Mouse (Mus musculus) heart, embryonic 14.5 days (tissue): ENCODE data around the gene Hltf. TPM values are rescaled to one million over a fixed set of nuclear protein-coding genes. Genes with fewer than 3 reads are reported as not detected.
A peak's percentile ranks its signal among the peaks of the same experiment; 100 is the strongest.

Source experiments
- ATAC-seq: fragments of 200-750 bp; cut with Nextera tagmentation; 2 replicates; pipeline ENCODE4 v1.8.0; 2017; ENCODE audit warnings: low read depth, moderate TSS enrichment; ENCODE audit not compliant: insufficient number of reproducible peaks, insufficient read depth, low FRiP score
- H3K27ac ChIP-seq, 2 experiments: fragments of 200-500 bp in 1 of 2; fragments of 300-500 bp in 1 of 2; sonication (generic) in 1 of 2; replicated peaks in 1 of 2; 2 replicates each; pipeline ENCODE4 v1.5.1; 2012 to 2014; ENCODE audit warnings: low read depth in 2 of 2, low read length in 2 of 2, control low read depth in 1 of 2, mild to moderate bottlenecking in 1 of 2, mixed read lengths in 1 of 2; ENCODE audit not compliant: control insufficient read depth in 1 of 2, insufficient read depth in 1 of 2
- H3K27me3 ChIP-seq: fragments of 300-500 bp; sonication (generic); 2 replicates; pipeline ENCODE4 v1.6.1; 2014; ENCODE audit warnings: mild to moderate bottlenecking, low read length, control low read depth; ENCODE audit not compliant: control insufficient read depth, insufficient read depth
- H3K36me3 ChIP-seq: fragments of 300-500 bp; sonication (generic); 2 replicates; pipeline ENCODE4 v1.6.1; 2014; ENCODE audit warnings: mild to moderate bottlenecking, control low read depth, low read length, mixed read lengths; ENCODE audit not compliant: control insufficient read depth, insufficient read depth
- H3K4me1 ChIP-seq, 2 experiments: fragments of 200-500 bp in 1 of 2; fragments of 300-500 bp in 1 of 2; sonication (generic) in 1 of 2; 2 replicates each; pipeline ENCODE4 v1.6.1; 2012 to 2014; ENCODE audit warnings: low read length in 2 of 2, control low read depth in 1 of 2, mixed read lengths in 1 of 2; ENCODE audit not compliant: control insufficient read depth in 2 of 2, insufficient read depth in 2 of 2
- H3K4me2 ChIP-seq: fragments of 300-500 bp; sonication (generic); 2 replicates; pipeline ENCODE4 v1.6.1; 2014; ENCODE audit warnings: mild to moderate bottlenecking, low read length
- H3K4me3 ChIP-seq, 2 experiments: fragments of 200-500 bp in 1 of 2; fragments of 300-500 bp in 1 of 2; sonication (generic) in 1 of 2; 2 replicates each; pipeline ENCODE4 v1.5.1; 2012 to 2014; ENCODE audit warnings: low read length in 2 of 2, mild to moderate bottlenecking in 2 of 2, control low read depth in 1 of 2, low read depth in 1 of 2, moderate library complexity in 1 of 2; ENCODE audit not compliant: control insufficient read depth in 1 of 2, insufficient read depth in 1 of 2
- H3K9ac ChIP-seq: fragments of 300-500 bp; sonication (generic); 2 replicates; pipeline ENCODE4 v1.6.1; 2014; ENCODE audit warnings: mild to moderate bottlenecking, low read length
- H3K9me3 ChIP-seq: fragments of 300-500 bp; sonication (generic); 2 replicates; pipeline ENCODE4 v1.6.1; 2016; ENCODE audit warnings: low read length, control low read depth; ENCODE audit not compliant: control insufficient read depth
- WGBS: fragments of 180-500 bp; shearing (Covaris S2); extraction: QIAGEN DNeasy Blood & Tissue Kit; methylation state at CpG from one replicate; pipeline ENCODE4 v1.1.7; 2014; 5-methylcytosine and 5-hydroxymethylcytosine counted together
- polyA plus RNA-seq: library from polyadenylated mRNA; unstranded; fragments of >200 nt; fragmentation: Nextera tagmentation; extraction: Ambion mirVana; gene quantifications from 2 replicates; pipeline ENCODE4 v1.2.1, GENCODE M21; 2014

The Hltf gene
- polyA plus RNA-seq, 1 experiment from 2014 or later: 23.1 TPM

DNA sequence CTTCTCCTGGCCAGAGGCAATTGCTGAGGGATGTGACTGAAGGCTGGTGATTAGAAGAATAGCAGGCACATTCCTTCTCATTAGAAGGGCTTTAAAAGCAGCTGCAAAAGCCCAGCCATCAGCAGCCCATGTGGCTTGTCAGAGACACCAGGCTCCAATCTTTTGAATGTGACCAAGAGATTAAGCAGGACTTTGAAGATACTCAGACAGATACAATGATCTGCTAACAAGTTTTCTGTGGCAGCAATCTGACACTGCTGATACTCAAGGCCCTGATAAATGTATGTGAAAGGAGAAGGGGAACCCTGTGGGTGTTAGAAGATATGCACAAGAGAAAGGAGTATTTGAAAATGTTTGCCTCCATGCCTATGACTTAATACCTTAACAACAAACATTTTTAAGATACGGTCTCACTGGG is 88.1 kb downstream of the Hltf start:
- peak overlapping the region; percentile 75 to 96 for H3K27ac ChIP-seq
- H3K9ac ChIP-seq: peak overlapping the region; percentile 2; the same call in 1 of the 2 replicates
- peak overlapping the region; percentile 7; the same call in 1 of the 2 replicates for H3K4me2 ChIP-seq
- peaks cover 23 to 69% of the 10 kb centered on the region in 2 experiments for H3K4me1 ChIP-seq
- no peak overlapping the region for H3K4me3 ChIP-seq
- H3K9me3 ChIP-seq: no peaks in the 10 kb centered on the region
- no peaks in the 10 kb centered on the region for H3K27me3 ChIP-seq
- peak; percentile 69 for ATAC-seq
- peaks cover 80% of the 10 kb centered on the region for H3K36me3 ChIP-seq
- WGBS: 16% methylated on average over 1 of the region's 1 CpGs

DNA sequence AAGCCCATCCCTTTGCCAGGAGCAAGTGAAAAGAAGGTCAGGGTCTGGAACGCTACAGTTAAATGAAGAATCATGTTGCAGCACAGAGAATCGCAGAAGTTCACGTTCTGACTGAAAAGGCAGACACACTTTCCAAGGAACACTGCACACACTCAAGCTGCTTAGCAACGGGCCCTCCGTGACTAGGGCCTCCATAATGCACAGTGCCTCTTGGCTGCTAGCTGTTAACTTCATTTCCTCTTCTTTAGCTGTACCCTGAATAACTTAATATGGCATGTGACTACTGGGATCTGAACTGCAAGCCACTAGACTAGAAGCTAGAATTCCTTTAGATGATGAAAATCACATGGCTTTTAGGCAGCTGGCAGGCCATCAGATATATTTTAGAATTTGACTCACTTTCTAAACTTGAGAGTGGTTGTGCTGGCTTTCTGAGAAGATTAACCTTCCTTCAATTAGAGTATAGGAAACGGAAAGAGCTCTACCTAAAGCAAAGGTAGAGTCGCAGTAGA is 89.3 kb downstream of the Hltf start:
- no peak for ATAC-seq
- Histone ChIP-seq H3K4me1 (peaks cover 20 to 71% of the 10 kb centered on the region in 2 experiments), H3K9ac (peak overlapping the region; percentile 60), H3K36me3 (peaks cover 85% of the 10 kb centered on the region), H3K27ac (peak overlapping the region; percentile 79 to 96), H3K4me2 (peak overlapping the region; percentile 39), H3K27me3 (no peaks in the 10 kb centered on the region), H3K9me3 (no peaks in the 10 kb centered on the region), H3K4me3 (no peak overlapping the region)
- 39% methylated on average over 7 of the region's 7 CpGs for WGBS

DNA sequence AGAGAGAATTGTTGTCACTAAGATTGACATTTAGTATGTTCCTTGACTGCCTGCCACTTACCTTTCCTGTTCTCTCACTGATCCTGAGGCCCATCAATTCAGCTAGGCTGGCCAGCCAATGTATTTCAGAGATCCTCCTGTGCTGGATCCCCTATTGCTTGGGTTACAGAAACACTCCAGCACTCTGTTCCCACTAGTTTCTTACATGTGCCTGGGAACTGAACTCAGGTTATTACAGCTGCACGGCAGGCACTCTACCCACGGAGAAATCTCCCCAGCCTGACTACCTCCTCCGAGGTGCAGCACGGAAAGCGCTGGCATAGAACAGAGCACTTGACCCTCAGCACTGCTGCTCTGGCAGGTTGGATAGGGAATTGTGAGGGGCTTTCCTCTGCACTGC is 90.0 kb downstream of the Hltf start:
- ATAC-seq: no peak
- H3K4me3 ChIP-seq: peak overlapping the region in 1 of 2 experiments; percentile 14; a peak in 1 of 4 replicates
- H3K4me2 ChIP-seq: peak overlapping the region; percentile 61
- WGBS: 33% methylated on average over 5 of the region's 5 CpGs
- no peaks in the 10 kb centered on the region for H3K27me3 ChIP-seq
- peaks cover 85% of the 10 kb centered on the region for H3K36me3 ChIP-seq
- H3K27ac ChIP-seq: peak overlapping the region; percentile 92 to 96
- H3K9me3 ChIP-seq: no peaks in the 10 kb centered on the region
- H3K9ac ChIP-seq: peak overlapping the region; percentile 60
- peaks cover 16 to 64% of the 10 kb centered on the region in 2 experiments for H3K4me1 ChIP-seq

DNA sequence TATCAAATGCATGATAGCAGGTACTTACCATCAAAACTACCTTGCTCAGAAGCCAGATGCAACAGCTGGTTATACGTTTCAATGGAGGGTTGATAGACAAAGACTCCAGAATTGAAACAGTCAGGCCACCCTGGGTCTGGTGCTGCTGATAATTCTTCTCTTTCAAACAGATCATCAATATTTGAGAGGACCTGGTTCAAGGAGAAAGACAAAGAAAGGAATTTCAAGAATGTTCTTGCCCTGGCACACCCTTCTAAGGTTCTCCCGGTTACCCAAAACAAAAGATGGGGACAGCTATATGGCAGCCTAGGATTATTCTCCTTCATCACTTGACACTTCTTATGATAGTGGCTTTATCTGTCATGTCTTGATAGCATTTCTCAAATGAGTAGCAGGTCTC is 92.9 kb downstream of the Hltf start:
- peaks cover 11 to 48% of the 10 kb centered on the region in 2 experiments for H3K4me1 ChIP-seq
- no peaks in the 10 kb centered on the region for H3K9me3 ChIP-seq
- H3K4me2 ChIP-seq: peak overlapping the region; percentile 61
- H3K27me3 ChIP-seq: no peaks in the 10 kb centered on the region
- ATAC-seq: no peak
- peak overlapping the region; percentile 99 for H3K9ac ChIP-seq
- peaks cover 64% of the 10 kb centered on the region for H3K36me3 ChIP-seq
- H3K4me3 ChIP-seq: no peak overlapping the region
- peak overlapping the region; percentile 38 to 96 for H3K27ac ChIP-seq
- WGBS: 26% methylated on average over 2 of the region's 2 CpGs

DNA sequence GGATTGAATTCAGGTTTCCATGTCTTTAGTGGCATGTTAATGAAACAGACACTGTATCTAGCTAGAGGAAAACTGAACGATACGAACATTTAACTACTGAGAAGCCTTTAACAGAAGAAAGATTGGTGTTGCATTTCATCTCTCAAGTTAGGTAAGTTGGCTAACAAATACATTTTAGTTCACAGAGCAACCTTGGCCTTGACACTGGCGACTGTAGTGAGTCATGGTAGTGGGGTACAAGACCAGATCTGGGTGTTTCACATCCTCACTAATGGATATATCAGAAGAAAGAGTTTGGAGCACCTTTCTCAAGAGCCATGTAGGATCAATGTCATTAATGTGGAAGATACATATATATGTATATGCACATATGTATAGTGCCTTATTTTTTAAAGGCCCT is 94.0 kb downstream of the Hltf start:
- H3K9me3 ChIP-seq: no peaks in the 10 kb centered on the region
- peak overlapping the region; percentile 61 for H3K4me2 ChIP-seq
- 62% methylated on average over 3 of the region's 3 CpGs for WGBS
- peak overlapping the region; percentile 99 for H3K9ac ChIP-seq
- H3K27me3 ChIP-seq: no peaks in the 10 kb centered on the region
- no peak for ATAC-seq
- H3K27ac ChIP-seq: peak overlapping the region; percentile 49 to 96; a peak in 3 of 4 replicates
- H3K4me3 ChIP-seq: peak overlapping the region in 1 of 2 experiments; percentile 94; a peak in 2 of 4 replicates
- H3K36me3 ChIP-seq: peaks cover 61% of the 10 kb centered on the region
- peaks cover 11 to 45% of the 10 kb centered on the region in 2 experiments for H3K4me1 ChIP-seq

DNA sequence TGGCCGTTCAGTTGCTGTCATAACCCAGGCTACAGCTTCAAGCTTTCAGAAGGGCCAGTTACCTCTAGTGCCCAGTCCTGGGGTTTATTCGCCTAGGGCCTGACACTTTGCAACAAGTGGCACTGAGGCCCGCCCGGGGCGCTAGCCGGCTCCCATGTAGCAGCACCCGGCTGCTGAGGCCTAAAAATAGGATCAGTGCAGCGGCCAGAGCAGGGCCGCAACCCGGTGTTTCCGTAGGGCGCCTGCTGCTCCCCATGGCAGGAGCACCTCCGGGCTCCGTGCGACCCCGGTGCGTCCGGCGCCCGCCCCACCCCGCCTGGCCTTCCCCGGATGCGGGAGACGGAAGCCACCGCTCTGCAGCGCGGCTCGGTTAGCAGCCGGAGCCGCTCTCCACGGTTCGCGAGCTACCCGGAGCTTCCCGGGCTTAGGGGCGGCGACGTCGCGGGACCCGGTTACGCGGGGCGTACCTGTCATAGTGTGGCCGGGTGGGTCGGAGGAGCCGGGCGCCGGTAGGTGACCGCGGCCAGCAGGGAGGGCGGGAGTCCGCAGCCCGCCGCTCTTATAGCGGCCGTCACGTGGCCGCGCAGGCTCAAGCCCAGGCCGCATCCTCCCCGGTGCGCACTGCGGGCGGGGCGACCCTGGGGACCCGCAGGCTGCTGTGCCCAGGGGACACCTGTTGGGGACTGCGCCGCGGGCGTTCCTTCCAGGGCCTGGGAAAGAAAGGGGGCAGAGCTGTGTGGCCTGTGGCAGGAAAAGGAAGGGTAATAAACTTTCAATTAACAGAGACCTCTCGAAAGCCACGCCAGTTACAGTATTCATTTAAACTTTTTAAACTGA is 97.1 kb downstream of the Hltf start, which contains the start of gene Gyg:
Gene Gyg (minus strand): TSS at position 787 of the 837 bp plus-strand sequence.
- Histone ChIP-seq H3K4me2 (peak within 1 kb of the TSS; percentile 61), H3K36me3 (peaks cover 30% of the 10 kb centered on the region), H3K27me3 (no peaks in the 10 kb centered on the region), H3K4me3 (peak within 1 kb of the TSS; percentile 94 to 95), H3K4me1 (peaks cover 0 to 16% of the 10 kb centered on the region in 2 experiments; a peak in 2 of 4 replicates), H3K9me3 (peaks cover 8% of the 10 kb centered on the region), H3K9ac (peak within 1 kb of the TSS; percentile 99), H3K27ac (peak within 1 kb of the TSS; percentile 90 to 96)
- 1% methylated on average over 73 of the region's 73 CpGs for WGBS
- peak; percentile 94 for ATAC-seq

DNA sequence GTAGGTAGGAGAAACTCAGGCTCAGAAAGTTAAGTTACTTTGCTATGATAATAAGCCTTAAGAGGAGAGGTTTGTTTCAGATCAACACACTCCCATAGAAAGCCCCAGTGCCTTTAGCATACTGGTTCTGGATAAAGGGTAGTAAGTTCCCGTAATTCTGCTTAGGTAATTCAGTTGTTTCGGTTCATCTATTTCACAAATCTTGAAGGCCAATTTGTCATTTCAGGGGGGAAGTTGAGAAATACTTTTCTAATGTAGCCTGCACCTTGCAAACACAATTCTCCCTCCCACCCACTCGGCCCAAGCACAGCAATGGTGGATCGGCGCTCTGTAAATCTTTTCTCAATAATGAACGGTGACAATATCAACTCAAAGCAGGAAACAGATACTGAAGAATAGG is 97.9 kb downstream of the Hltf start:
- peaks cover 23% of the 10 kb centered on the region for H3K36me3 ChIP-seq
- H3K4me1 ChIP-seq: peaks cover 0 to 12% of the 10 kb centered on the region in 2 experiments; a peak in 2 of 4 replicates
- peak overlapping the region in 1 of 2 experiments; percentile 96; a peak in 2 of 4 replicates for H3K27ac ChIP-seq
- H3K4me2 ChIP-seq: peak overlapping the region; percentile 61
- H3K9ac ChIP-seq: peak overlapping the region; percentile 99
- H3K4me3 ChIP-seq: peak overlapping the region in 1 of 2 experiments; percentile 94; a peak in 2 of 4 replicates
- 71% methylated on average over 6 of the region's 6 CpGs for WGBS
- no peak for ATAC-seq
- no peaks in the 10 kb centered on the region for H3K27me3 ChIP-seq
- peaks cover 13% of the 10 kb centered on the region for H3K9me3 ChIP-seq
